Mouse (Mus musculus) E14TG2a.4 (cell line): Measurements from ENCODE around the gene Syp.

Experiments used
- CTCF ChIP-seq: conservative IDR thresholded peaks from 2 replicates; pipeline ENCODE4 v1.5.1; 2014; ENCODE audit warnings: low read length
- NANOG ChIP-seq: IDR thresholded peaks from 2 replicates; pipeline ENCODE4 v1.6.1; 2014; ENCODE audit warnings: borderline replicate concordance, low read length, mixed read lengths
- POU5F1 ChIP-seq: IDR thresholded peaks from 2 replicates; pipeline ENCODE4 v1.6.1; 2014; ENCODE audit warnings: low read length, borderline replicate concordance

GRCm38 (mm10) chrX:7680057-7680412 lies 41.8 kb downstream of the Syp start:
- TF ChIP-seq CTCF (no peak), POU5F1 (no peak), NANOG (no peak)
